Mouse (Mus musculus) MEL (cell line): ENCODE data around the gene Mapk8ip3. TPM values are rescaled to one million over a fixed set of nuclear protein-coding genes. Genes with fewer than 3 reads are reported as not detected.

Experiments used
- DNase-seq: peaks from one replicate; pipeline ENCODE4 v3.0.0; 2011; ENCODE audit warnings: low read depth, low spot score
- H3K27ac ChIP-seq: 2 replicates; pipeline ENCODE4 v1.5.1; 2012; ENCODE audit warnings: low read depth, mild to moderate bottlenecking, control low read depth, low read length, moderate library complexity; ENCODE audit not compliant: control insufficient read depth
- H3K27me3 ChIP-seq, 2 experiments: fragments of 150-350 bp in 1 of 2; sonication (generic) in 1 of 2; 2 replicates each; pipeline ENCODE4 v1.6.1; 2012; ENCODE audit warnings: low read length in 2 of 2, mild to moderate bottlenecking in 2 of 2, improper control_type of control experiment in 1 of 2, moderate library complexity in 1 of 2; ENCODE audit not compliant: insufficient read depth in 2 of 2, control insufficient read depth in 1 of 2
- H3K36me3 ChIP-seq, 2 experiments: 2 replicates each; pipeline ENCODE4 v1.6.1; 2012 to 2014; ENCODE audit warnings: low read length in 2 of 2, improper control_type of control experiment in 1 of 2, inconsistent platforms in 1 of 2, mild to moderate bottlenecking in 1 of 2; ENCODE audit not compliant: insufficient read depth in 2 of 2, control insufficient read depth in 1 of 2
- H3K4me1 ChIP-seq, 2 experiments: fragments of 150-350 bp in 1 of 2; sonication (generic) in 1 of 2; 2 replicates each; pipeline ENCODE4 v1.6.1; 2012; ENCODE audit warnings: low read length in 2 of 2, improper control_type of control experiment in 1 of 2, mild to moderate bottlenecking in 1 of 2; ENCODE audit not compliant: insufficient read depth in 2 of 2, control insufficient read depth in 1 of 2
- H3K4me3 ChIP-seq, 2 experiments: fragments of 150-350 bp in 1 of 2; sonication (generic) in 1 of 2; 2 replicates each; pipeline ENCODE4 v1.5.1; 2012; ENCODE audit warnings: low read depth in 2 of 2, low read length in 2 of 2, mild to moderate bottlenecking in 2 of 2, moderate library complexity in 2 of 2, control low read depth in 1 of 2, improper control_type of control experiment in 1 of 2; ENCODE audit not compliant: control insufficient read depth in 1 of 2, insufficient read depth in 1 of 2
- H3K79me2 ChIP-seq: 2 replicates; pipeline ENCODE4 v1.6.1; 2012; ENCODE audit warnings: mild to moderate bottlenecking, low read length, moderate library complexity; ENCODE audit not compliant: control insufficient read depth, poor library complexity, insufficient read depth
- H3K9ac ChIP-seq: 2 replicates; pipeline ENCODE4 v1.6.1; 2012; ENCODE audit warnings: low read depth, mild to moderate bottlenecking, control low read depth, low read length, moderate library complexity; ENCODE audit not compliant: control insufficient read depth, poor library complexity, severe bottlenecking
- H3K9me3 ChIP-seq: fragments of 150-350 bp; sonication (generic); replicated peaks from 2 replicates; pipeline ENCODE4 v1.6.1; 2012; ENCODE audit warnings: mild to moderate bottlenecking, low read length, improper control_type of control experiment, moderate library complexity; ENCODE audit not compliant: insufficient read depth
- BHLHE40 ChIP-seq: IDR thresholded peaks from 2 replicates; pipeline ENCODE4 v1.6.1; 2012; ENCODE audit warnings: low read depth, mild to moderate bottlenecking, inconsistent platforms, low read length, improper control_type of control experiment, borderline replicate concordance
- CHD1 ChIP-seq: IDR thresholded peaks from 2 replicates; pipeline ENCODE4 v1.6.1; 2012; ENCODE audit warnings: low read depth, mild to moderate bottlenecking, inconsistent platforms, low read length, improper control_type of control experiment
- CHD2 ChIP-seq: IDR thresholded peaks from 2 replicates; pipeline ENCODE4 v1.6.1; 2011; ENCODE audit warnings: low read length, improper control_type of control experiment
- E2F4 ChIP-seq: IDR thresholded peaks from 2 replicates; pipeline ENCODE4 v1.6.1; 2011; ENCODE audit warnings: low read depth, low read length, improper control_type of control experiment, borderline replicate concordance
- EP300 ChIP-seq, 2 experiments: IDR thresholded peaks; 2 replicates each; pipeline ENCODE4 v1.6.1; 2011; ENCODE audit warnings: improper control_type of control experiment in 2 of 2, low read length in 2 of 2, low read depth in 1 of 2, mild to moderate bottlenecking in 1 of 2
- GABPA ChIP-seq: IDR thresholded peaks from 2 replicates; pipeline ENCODE4 v1.6.1; 2012; ENCODE audit warnings: low read depth, mild to moderate bottlenecking, inconsistent platforms, low read length, improper control_type of control experiment, moderate library complexity
- GATA1 ChIP-seq: IDR thresholded peaks from 2 replicates; pipeline ENCODE4 v1.6.1; 2011; ENCODE audit warnings: low read depth, low read length, improper control_type of control experiment
- HCFC1 ChIP-seq: IDR thresholded peaks from 2 replicates; pipeline ENCODE4 v1.6.1; 2012; ENCODE audit warnings: low read depth, mild to moderate bottlenecking, inconsistent platforms, low read length, improper control_type of control experiment, moderate library complexity
- JUND ChIP-seq: IDR thresholded peaks from 2 replicates; pipeline ENCODE4 v1.6.1; 2011; ENCODE audit warnings: low read depth, mild to moderate bottlenecking, improper control_type of control experiment, low read length
- KAT2A ChIP-seq: conservative IDR thresholded peaks from 2 replicates; pipeline ENCODE4 v1.6.1; 2012; ENCODE audit warnings: low read depth, low read length, improper control_type of control experiment, inconsistent platforms
- MAFK ChIP-seq: IDR thresholded peaks from 2 replicates; pipeline ENCODE4 v1.6.1; 2011; ENCODE audit warnings: low read depth, mild to moderate bottlenecking, low read length, improper control_type of control experiment, borderline replicate concordance
- MAX ChIP-seq: IDR thresholded peaks from 2 replicates; pipeline ENCODE4 v1.6.1; 2011; ENCODE audit warnings: low read length, improper control_type of control experiment
- MAZ ChIP-seq: IDR thresholded peaks from 2 replicates; pipeline ENCODE4 v1.6.1; 2012; ENCODE audit warnings: low read depth, mild to moderate bottlenecking, inconsistent platforms, low read length, improper control_type of control experiment
- MEF2A ChIP-seq: IDR thresholded peaks from 2 replicates; pipeline ENCODE4 v1.6.1; 2014; ENCODE audit warnings: low read depth, mild to moderate bottlenecking, inconsistent platforms, low read length, improper control_type of control experiment; ENCODE audit not compliant: poor library complexity, insufficient replicate concordance, severe bottlenecking; ENCODE audit errors: extremely low read depth
- MXI1 ChIP-seq: IDR thresholded peaks from 2 replicates; pipeline ENCODE4 v1.6.1; 2011; ENCODE audit warnings: mild to moderate bottlenecking, low read depth, low read length, improper control_type of control experiment
- MYB ChIP-seq: IDR thresholded peaks from 2 replicates; pipeline ENCODE4 v1.6.1; 2011; ENCODE audit warnings: mild to moderate bottlenecking, low read depth, low read length, improper control_type of control experiment
- MYC ChIP-seq: IDR thresholded peaks from 2 replicates; pipeline ENCODE4 v1.6.1; 2011; ENCODE audit warnings: low read depth, mild to moderate bottlenecking, low read length, improper control_type of control experiment, moderate library complexity
- NELFE ChIP-seq: IDR thresholded peaks from 2 replicates; pipeline ENCODE4 v1.6.1; 2011; ENCODE audit warnings: low read depth, low read length, improper control_type of control experiment
- NRF1 ChIP-seq: IDR thresholded peaks from 2 replicates; pipeline ENCODE4 v1.6.1; 2014; ENCODE audit warnings: low read depth, mild to moderate bottlenecking, inconsistent platforms, low read length, improper control_type of control experiment, moderate library complexity; ENCODE audit not compliant: poor library complexity, insufficient read depth, severe bottlenecking
- POLR2A ChIP-seq, 2 experiments: IDR thresholded peaks; 2 replicates each; pipeline ENCODE4 v1.6.1; 2011 to 2012; ENCODE audit warnings: low read length in 2 of 2, mild to moderate bottlenecking in 2 of 2, control low read depth in 1 of 2, improper control_type of control experiment in 1 of 2, low read depth in 1 of 2, moderate library complexity in 1 of 2; ENCODE audit not compliant: control insufficient read depth in 1 of 2, insufficient read depth in 1 of 2, poor library complexity in 1 of 2
- POLR2AphosphoS2 ChIP-seq: IDR thresholded peaks from 2 replicates; pipeline ENCODE4 v1.6.1; 2011; ENCODE audit warnings: low read length, improper control_type of control experiment
- TAL1 ChIP-seq: IDR thresholded peaks from 2 replicates; pipeline ENCODE4 v1.6.1; 2012; ENCODE audit warnings: mild to moderate bottlenecking, inconsistent platforms, low read length, moderate library complexity, mixed read lengths
- TBP ChIP-seq: IDR thresholded peaks from 2 replicates; pipeline ENCODE4 v1.8.0; 2011; ENCODE audit warnings: low read depth, low read length, improper control_type of control experiment
- TCF12 ChIP-seq: IDR thresholded peaks from 2 replicates; pipeline ENCODE4 v1.6.1; 2014; ENCODE audit warnings: low read depth, mild to moderate bottlenecking, inconsistent platforms, low read length, improper control_type of control experiment, moderate library complexity
- USF1 ChIP-seq: IDR thresholded peaks from 2 replicates; pipeline ENCODE4 v1.6.1; 2014; ENCODE audit warnings: low read depth, mild to moderate bottlenecking, inconsistent platforms, low read length, improper control_type of control experiment, moderate library complexity
- ZC3H11A ChIP-seq: IDR thresholded peaks from 2 replicates; pipeline ENCODE4 v1.6.1; 2012; ENCODE audit warnings: low read depth, mild to moderate bottlenecking, inconsistent platforms, low read length, improper control_type of control experiment
- ZKSCAN1 ChIP-seq: IDR thresholded peaks from 2 replicates; pipeline ENCODE4 v1.6.1; 2012; ENCODE audit warnings: low read depth, mild to moderate bottlenecking, inconsistent platforms, low read length, improper control_type of control experiment, moderate library complexity
- ZMIZ1 ChIP-seq: IDR thresholded peaks from 2 replicates; pipeline ENCODE4 v1.6.1; 2012; ENCODE audit warnings: low read depth, mild to moderate bottlenecking, inconsistent platforms, low read length, improper control_type of control experiment, moderate library complexity
- ZNF384 ChIP-seq: IDR thresholded peaks from 2 replicates; pipeline ENCODE4 v1.6.1; 2012; ENCODE audit warnings: low read depth, mild to moderate bottlenecking, inconsistent platforms, low read length, improper control_type of control experiment
- polyA plus RNA-seq, 2 experiments: library from polyadenylated mRNA; stranded (reverse) in 1 of 2; unstranded in 1 of 2; fragments of >175 nt in 1 of 2; fragments of >200 nt in 1 of 2; gene quantifications; 2 replicates each; pipeline versions ENCODE4 v1.2.1 to v1.2.4; 2012; ENCODE audit warnings: low replicate concordance in 2 of 2, low read depth in 1 of 2; ENCODE audit not compliant: insufficient read length in 2 of 2, insufficient read depth in 1 of 2, missing spikeins in 1 of 2
- total RNA-seq: library from RNA; depleted of rRNA; stranded (reverse); fragments of 300-350 nt; gene quantifications from 2 replicates; pipeline ENCODE4 v1.2.3, GENCODE M21; 2012

The Mapk8ip3 gene
- total and polyA plus RNA-seq, 3 experiments: 22.8 to 44.5 TPM; not detected in 1

DNA sequence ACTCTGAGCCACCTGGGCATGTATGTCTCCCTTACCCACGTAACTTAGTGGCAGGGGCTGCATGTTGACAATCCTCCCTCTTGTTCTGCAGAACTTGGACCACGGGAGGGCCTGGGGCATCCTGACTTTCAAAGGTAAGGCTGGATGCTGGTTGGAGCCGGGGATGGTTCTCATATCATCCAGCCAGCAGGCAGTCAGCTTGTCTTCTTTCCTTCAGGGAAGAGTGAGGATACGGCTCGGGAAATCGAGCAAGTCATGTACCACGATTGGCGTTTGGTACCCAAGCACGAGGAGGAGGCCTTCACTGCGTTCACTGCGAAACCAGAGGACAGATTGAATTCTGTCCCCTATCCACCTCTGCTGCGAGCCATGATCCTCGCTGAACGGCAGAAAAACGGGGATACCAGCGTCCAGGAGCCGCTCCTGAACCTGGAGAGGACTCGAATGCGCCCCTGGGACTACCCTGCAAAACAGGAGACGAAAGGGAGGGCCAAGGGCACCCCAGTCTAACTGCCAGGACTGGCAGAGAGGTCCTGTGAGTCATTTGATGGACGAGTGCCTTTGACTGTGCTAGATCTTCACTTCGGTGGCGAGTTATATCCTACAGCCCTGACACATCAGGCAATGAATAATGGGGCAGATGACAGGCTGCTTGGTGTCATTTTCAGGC, 41.1 kb downstream of the Mapk8ip3 start:
- H3K79me2 ChIP-seq: peaks cover 34% of the 10 kb centered on the region
- H3K9me3 ChIP-seq: no peaks in the 10 kb centered on the region
- H3K4me1 ChIP-seq: peaks cover 0 to 16% of the 10 kb centered on the region in 2 experiments; a peak in 2 of 4 replicates
- no peaks in the 10 kb centered on the region for H3K27me3 ChIP-seq
- no peak for TF ChIP-seq MEF2A
- no peak for TF ChIP-seq ZNF384
- TF ChIP-seq MAFK: no peak
- TF ChIP-seq GABPA: no peak
- TF ChIP-seq JUND: no peak
- TF ChIP-seq GATA1: no peak
- TF ChIP-seq POLR2A (IDR thresholded peaks at IDR 0.05; ENCODE audit: control insufficient read depth in 1 of 2, insufficient read depth in 1 of 2, low read depth in 1 of 2, low read length in 2 of 2, poor library complexity in 1 of 2): 0 out of 4 replicates have a peak, but pooled peaks of 1 of the 2 experiments have one; percentile 4
- TF ChIP-seq MAZ: no peak
- H3K36me3 ChIP-seq: peaks cover 0 to 7% of the 10 kb centered on the region in 2 experiments; a peak in 2 of 4 replicates
- peak overlapping the region; percentile 65 for H3K27ac ChIP-seq
- DNase-seq: no peak
- H3K4me3 ChIP-seq: peak overlapping the region; percentile 80 to 94
- H3K9ac ChIP-seq: peak overlapping the region; percentile 95

DNA sequence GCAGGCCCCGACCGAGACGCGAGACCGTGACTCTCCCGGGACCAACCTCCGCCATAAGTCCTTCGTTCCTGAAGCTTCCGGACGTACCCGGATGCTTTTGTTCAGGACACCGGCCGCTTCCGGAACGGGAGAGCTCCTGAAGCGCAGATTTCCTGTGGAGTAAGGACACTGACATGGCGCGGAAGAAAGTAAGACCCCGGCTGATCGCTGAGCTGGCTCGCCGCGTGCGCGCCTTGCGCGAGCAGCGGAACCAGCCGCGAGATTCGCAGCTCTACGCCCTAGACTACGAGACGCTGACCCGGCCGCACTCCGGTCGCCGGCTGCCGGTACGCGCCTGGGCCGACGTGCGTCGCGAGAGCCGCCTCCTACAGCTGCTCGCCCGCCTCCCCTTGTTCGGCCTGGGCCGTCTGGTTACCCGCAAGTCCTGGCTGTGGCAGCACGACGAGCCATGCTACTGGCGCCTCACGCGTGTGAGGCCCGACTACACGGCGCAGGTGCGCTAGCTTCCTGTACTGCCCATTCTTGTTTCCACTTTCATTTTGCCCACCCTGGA, 41.7 kb downstream of the Mapk8ip3 start, which contains the start of the genes Eme2 and Mrps34:
Gene Eme2, minus strand, starts transcription at position 93 of the 553 bp plus-strand sequence.
Gene Mrps34, plus strand, starts transcription at position 122 of the 553 bp plus-strand sequence.
- Histone ChIP-seq H3K36me3 (peaks cover 0 to 7% of the 10 kb centered on the region in 2 experiments; a peak in 2 of 4 replicates), H3K9me3 (no peaks in the 10 kb centered on the region), H3K27ac (peak within 1 kb of the TSS; percentile 65), H3K27me3 (no peaks in the 10 kb centered on the region), H3K79me2 (peaks cover 34% of the 10 kb centered on the region), H3K4me1 (peaks cover 0 to 16% of the 10 kb centered on the region in 2 experiments; a peak in 2 of 4 replicates), H3K9ac (peak within 1 kb of the TSS; percentile 95), H3K4me3 (peak within 1 kb of the TSS; percentile 80 to 94)
- DNase-seq: peak; percentile 95
- TF ChIP-seq E2F4 (no peak), NRF1 (0 out of 2 replicates have a peak, but pooled peaks have one; percentile 27), ZNF384 (no peak), HCFC1 (peak; percentile 90), CHD1 (0 out of 2 replicates have a peak, but pooled peaks have one; percentile 83), TAL1 (no peak), MEF2A (no peak), ZKSCAN1 (no peak), USF1 (no peak), EP300 (IDR thresholded peaks at IDR 0.05; ENCODE audit: low read depth in 1 of 2, low read length in 2 of 2) (no peak), TBP (peak; percentile 87), POLR2A (IDR thresholded peaks at IDR 0.05; ENCODE audit: control insufficient read depth in 1 of 2, insufficient read depth in 1 of 2, low read depth in 1 of 2, low read length in 2 of 2, poor library complexity in 1 of 2) (peak; percentile 70 to 93; a peak in 3 of 4 replicates), MXI1 (peak; percentile 76), ZC3H11A (no peak), TCF12 (peak; percentile 77), BHLHE40 (no peak), MYC (peak; percentile 74; the same call in 1 of the 2 replicates), CHD2 (no peak), ZMIZ1 (peak; percentile 81), POLR2AphosphoS2 (peak; percentile 92), MYB (no peak), MAX (peak; percentile 83), NELFE (peak; percentile 91), KAT2A (peak; percentile 60)
